Mouse (Mus musculus) ovary, adult 18-20 months (tissue): ENCODE measurements around the gene Grid1.

Source experiments
- DNase-seq: peaks from one replicate; pipeline ENCODE4 v3.0.0; 2022; ENCODE audit warnings: low spot score, mixed read lengths

Grid1 gene

DNA sequence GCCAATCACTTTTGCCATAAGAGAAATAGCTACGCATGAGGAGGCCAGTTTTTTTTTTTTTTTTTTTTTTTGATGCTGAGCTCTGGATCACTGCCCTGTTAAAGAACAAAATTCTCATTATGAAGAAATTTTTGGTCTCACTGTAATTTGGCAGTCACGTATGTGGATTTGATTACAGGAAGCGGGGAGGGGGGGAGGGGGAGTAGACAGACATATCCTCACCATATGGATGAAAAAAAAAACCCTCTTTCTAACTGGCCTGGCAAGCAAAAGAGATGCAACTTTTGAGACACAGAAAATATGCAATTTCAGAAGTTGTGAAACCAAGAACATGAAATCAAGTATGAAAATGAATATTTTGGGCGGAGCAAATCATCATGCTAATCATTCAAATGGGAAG, 573.7 kb downstream of the Grid1 start:
- DNase-seq = no peak

GRCm38 (mm10) chr14:35404249-35404908, 584.5 kb downstream of the Grid1 start:
- no peak for DNase-seq

- DNase-seq = no peak
These were observed 610.4 kb downstream of the Grid1 start for GRCm38 (mm10) chr14:35430259-35430658.

- no peak for DNase-seq
These were observed 633.8 kb downstream of the Grid1 start for GRCm38 (mm10) chr14:35453702-35454101.

DNA sequence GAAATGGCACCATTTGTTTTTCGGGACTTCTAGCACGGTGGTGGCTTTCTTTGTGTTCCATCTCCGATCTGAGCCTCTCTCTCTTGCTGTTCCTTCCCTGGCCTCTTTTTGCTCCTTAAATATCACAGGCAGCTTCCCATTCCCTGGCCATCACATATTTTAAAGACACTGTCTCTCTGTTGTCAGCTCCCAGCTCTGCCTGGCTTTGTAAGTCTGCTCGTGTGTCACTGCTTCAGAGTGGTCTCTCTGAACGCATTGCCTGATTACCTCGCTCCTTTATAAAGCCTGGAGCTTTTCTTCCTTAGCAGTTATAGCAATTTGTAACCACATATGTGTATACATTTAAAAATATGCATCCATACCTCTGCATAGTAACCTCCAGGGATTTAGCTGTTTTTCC, 648.3 kb downstream of the Grid1 start:
- no peak for DNase-seq

GRCm38 (mm10) chr14:35486017-35486416, 666.1 kb downstream of the Grid1 start:
- no peak for DNase-seq

GRCm38 (mm10) chr14:35502324-35502723, 682.4 kb downstream of the Grid1 start:
- DNase-seq = peak; percentile 75

DNA sequence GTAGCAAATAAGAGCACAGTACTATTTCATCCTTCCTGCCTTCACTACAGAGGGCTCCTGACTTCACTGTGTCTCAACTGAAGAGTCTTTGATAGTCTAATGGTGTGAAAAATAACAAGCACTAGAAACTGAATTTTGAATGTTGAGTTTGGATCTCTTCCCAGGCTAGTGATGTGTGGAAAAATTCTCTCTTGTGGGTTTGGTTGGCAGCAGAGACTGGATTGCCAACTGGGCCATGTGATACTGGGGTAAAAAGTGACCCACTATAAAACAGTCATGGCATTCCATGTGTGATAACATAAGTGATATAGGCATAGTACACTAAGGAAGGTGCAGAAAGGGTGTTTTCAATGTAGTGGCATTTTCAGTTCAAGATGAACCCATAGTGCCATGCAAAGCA, 699.5 kb downstream of the Grid1 start:
- DNase-seq = no peak

DNA sequence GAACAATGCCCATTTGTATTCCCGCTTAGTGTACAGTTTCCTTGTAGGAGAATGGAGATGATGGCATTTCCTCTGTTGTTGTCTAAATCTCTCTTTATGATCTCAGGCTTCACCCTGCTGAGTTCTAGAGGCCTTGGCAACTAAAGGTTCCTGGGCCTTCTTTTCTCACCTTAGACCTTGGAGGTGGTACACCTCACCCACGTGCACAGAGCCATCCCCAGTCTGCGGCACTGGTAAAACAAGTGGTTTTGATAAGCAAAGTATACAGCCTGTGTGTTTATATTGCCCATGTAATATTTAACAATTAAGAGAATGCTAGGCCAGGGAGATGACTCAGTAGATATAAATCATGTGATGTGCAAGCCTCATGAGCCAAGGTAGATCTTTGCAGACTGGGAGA, 718.9 kb downstream of the Grid1 start:
- no peak for DNase-seq

- no peak for DNase-seq
These were observed 721.5 kb downstream of the Grid1 start for GRCm38 (mm10) chr14:35541254-35541991.

DNA sequence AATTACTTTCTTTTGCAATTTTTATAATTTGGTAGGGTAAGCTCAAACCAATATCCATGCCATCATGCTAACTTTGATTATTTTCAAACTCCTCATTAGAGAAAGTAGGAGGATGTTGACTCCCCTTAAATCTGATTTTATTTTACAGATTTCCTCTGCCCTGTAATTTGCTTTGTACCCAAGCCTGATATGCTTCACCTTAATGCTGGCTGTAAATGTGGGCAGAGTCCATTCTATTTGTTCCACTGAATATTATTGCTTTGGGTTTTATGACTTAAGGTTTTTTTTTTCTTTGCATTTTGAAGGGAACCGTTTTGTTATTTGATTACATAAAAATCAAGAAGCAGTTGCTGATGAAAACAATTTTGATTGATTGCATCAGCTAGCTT, 722.1 kb downstream of the Grid1 start:
- DNase-seq = no peak

DNA sequence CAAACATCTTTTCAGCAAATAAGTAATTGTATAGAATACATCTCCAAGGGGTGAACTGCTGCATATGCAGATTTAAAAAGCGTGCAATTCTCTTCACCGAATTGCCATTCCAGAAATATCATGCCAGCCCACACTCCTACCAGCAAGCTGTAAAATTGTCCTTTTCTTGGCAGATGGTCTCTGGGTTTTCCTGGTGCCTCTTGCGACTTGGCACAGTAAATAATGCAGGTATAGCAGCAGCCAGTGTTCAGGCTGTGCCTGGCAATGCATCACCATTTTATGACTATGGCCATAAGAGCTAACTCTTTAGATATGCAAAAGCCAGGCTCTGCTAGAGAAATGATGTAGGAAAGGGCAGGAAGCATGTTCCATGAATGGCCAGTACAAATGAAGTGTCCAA, 734.4 kb downstream of the Grid1 start:
- DNase-seq = no peak

- DNase-seq = no peak
These were observed 741.5 kb downstream of the Grid1 start for GRCm38 (mm10) chr14:35561244-35561893.

DNA sequence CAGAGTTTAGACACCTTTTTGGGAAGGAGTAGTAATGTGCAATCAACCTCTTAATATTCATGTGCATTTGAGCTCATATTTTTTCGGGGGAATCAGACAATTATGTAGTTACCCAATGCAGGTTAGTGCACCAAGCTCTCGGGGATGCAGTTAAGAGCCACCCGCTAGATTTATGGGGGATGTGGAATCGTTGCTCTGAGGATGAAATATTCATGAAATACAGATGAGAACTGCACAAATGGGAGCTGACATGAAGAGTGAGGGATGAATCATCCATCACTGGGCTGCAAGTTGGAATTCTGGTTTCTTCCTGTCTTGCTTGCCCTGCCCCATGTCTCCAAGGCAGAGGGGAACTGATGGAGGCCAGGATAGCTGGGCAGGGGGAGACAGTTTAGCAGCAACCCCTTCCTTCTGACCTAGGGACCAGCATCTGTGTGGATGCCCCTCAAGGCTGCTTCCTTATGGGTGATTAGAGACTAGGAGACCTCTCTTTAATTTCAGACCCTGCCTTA, 753.1 kb downstream of the Grid1 start:
- no peak for DNase-seq

DNA sequence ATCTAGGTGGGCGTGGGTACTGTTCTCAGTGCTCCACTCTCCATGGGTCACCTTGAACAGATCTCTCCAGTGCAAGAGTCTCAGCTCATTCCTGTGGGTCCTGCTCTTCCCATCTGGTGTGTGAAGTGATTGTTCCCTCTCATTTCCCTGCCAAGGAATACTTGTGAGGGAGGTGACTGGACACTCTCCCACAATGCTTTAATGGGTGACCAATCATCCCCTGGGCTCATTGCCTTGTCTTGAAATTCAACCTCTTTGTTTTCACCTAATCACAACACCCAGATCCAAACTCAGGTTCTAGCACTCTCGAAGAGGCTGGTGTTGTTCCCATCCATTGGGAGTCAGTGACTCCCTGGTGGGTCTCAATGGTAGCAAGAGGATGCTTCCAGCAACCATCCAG, 754.6 kb downstream of the Grid1 start:
- DNase-seq = no peak

DNA sequence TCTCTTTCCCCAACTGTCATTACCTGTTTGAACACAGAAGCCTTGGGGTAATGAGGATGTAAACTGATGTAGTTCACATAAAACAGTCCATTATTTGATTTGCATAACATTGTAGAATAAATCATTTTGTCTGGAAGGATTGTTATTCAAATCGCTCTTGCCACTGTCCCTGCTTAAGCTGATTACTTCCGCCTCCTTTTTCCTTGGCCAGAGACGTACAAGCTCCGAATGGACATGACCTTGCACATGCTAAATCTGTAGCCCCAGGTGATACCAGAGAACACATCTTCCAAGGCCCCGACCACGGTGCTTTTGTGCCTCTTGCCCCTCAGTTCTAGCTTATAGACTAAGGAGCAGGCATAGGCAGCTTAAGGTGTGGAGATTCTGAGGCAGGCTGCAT, 755.4 kb downstream of the Grid1 start:
- no peak for DNase-seq

- no peak for DNase-seq
These were observed 805.8 kb downstream of the Grid1 start for GRCm38 (mm10) chr14:35625749-35626148.
